Mouse (Mus musculus): ENCODE data around the gene Cfap97d1.
"Not testable (repeated sequence)": the region's sequence is repeated elsewhere in the genome, so short reads cannot be mapped to it uniquely, and the experiment has no call there.

Gene Cfap97d1

DNA sequence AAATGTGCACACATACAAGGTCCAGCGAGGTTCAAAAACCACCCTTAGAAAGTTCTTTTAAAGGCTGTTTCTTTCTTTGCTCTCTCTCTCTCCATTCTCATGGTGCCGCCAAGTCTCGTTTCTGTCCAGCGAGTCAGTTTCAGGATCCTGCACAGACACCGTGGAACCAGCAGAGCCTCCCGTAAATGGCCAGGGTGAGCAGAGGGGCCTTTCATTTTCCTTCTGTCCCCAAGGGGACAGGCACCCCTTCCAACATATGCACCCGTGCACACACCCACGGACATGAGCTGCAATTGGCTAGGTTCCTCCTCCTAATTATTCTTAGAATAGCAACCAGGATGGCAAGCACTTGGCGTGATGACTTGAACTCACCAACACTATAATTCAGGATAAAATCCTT lies 10.6 kb upstream of the Cfap97d1 start:
- no peak for DNase-seq (ENCODE audit: low read depth)

DNA sequence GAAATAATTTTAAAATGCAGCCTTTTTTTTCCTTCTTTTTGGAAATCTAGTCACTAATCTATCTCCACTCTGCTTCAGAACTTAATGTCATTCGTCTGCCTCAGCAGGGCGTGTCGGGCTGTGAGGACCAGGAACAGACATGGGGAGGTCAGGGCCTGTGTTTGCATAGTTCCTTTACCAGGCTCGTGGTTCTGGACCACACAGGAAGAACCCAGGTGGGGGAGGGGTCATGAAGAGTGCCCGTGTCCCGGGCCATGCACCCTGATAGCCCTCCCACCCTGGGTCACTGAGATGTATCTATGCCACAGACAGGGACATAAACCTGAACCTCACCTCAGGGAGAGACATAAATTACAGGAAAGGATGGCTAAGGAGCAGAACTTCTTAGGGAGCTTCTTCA lies 9.9 kb upstream of the Cfap97d1 start:
- DNase-seq (ENCODE audit: low read depth) = no peak

DNA sequence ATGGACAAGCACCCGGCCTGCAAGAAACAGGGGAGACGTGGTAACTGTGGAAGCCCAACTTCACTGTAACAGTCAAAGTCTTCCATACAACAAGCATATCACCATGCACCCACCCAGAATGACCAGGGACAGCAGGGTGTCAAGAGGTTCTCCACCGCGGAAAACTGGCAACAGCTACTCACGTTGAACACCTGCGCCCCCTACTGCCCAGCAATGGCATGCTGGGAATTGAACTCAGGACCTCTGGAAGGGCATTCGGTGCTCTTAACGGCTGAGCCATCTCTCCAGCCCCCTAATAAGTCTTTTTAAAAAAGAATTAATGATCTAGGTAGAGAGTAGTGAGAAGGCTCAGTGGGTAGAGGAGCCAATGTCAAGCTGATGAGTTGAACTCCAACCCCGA lies 9.2 kb upstream of the Cfap97d1 start:
- no peak for DNase-seq (ENCODE audit: low read depth)

DNA sequence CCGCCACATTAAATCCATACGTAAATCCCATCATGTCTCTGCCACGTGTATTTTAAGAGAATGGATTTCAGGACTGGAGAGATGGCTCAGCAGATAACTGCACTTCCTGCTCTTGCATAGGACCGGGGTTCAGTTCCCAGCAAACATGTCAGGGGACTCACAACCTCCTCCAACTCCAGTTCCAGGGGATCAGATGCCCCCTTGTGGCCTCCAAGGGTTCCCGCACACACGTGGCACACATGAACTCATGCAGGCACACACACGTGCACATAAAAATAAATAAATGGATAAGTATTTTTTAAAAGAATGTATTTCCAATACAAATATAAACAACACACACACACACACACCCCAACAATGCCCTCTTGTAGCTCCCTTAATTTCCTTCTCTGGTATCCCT lies 7.1 kb upstream of the Cfap97d1 start:
- no peak for DNase-seq (ENCODE audit: low read depth)

DNA sequence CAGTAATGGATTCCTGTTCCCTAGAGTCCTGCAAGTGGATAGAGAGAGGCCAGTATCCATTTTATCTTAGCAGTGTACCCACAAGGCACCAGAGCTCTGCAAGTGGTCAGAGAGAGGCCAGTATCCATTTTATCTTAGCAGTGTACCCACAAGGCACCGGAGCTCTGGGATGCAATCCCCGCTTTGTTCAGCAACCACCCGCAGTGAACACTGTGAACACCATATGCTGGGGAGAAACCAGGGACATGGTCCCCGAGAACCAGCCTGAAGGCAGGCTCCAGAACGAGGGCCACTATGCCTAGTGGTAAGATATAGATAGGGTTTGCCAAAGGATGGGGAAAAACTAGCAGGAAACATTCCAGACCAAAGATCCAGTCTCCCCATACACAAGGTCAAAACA lies 4.9 kb upstream of the Cfap97d1 start:
- no peak for DNase-seq (ENCODE audit: low read depth)

DNA sequence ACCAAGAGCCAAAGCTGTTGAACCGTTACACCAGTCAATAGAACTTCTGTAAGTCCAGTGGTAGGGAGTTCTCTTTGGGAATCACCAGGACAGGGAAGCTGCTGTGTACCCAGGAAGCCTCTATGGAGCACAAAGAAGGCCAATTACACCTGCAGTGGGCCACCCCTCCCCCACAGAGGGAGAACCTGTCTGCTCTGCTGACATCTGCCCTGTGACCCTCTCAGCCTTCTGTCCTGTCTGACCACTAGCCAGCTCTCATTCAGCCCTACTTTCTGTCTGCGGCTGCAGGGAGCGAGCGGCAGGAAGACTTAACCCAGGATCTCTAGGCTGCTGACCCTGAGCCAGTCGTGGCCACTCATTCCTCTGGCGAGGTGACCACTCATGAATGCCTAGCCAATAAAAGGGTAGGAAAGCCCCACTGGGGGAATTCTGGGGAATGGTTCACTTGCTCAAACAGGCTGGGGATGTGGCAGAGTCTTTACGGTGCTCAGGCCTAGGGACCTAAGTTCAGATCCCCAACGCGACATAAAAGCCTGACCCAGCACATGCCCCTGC lies 3.4 kb upstream of the Cfap97d1 start:
- DNase-seq (ENCODE audit: low read depth) = no peak

DNA sequence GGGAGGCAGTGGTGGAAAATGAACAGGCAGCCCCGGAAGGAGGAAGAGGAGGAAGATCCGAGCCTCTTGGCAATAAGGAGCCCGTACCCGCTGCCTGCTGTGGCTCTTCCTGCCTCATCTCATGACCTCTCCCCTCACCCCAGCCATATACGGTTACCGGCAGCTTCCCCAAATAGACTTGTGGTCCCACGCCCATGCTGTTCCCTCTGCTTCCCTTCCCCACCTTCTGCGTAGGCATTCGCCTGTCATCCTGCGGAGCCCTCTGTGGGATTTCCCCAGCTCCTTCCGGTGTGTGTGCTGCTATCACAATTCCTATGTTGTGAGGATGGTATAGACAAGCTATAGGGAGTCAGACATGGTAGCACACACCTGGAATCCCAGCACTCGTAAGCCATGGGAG lies 2.2 kb upstream of the Cfap97d1 start:
- no peak for DNase-seq (ENCODE audit: low read depth)

DNA sequence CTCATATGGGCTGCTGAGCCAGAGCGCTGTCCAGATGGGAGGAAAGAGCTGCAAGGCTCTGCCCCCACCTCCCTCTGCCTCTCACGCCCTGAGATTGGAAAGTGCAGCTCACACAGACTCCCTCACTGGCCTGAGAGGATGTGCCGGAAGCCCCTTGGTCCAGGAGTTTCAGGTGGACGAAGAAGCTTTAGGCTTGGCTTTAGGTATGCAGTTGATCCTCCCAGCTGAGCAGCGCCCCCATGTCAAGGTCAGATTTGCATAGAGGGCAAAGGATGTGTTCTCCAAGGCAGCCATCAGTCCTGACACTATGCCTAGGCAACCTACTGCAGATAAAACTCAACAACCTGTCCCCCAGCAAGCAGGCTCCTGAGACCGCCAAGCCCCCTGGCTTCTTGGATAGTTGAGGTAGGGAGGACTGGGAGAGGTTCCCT lies 1.1 kb upstream of the Cfap97d1 start:
- DNase-seq (ENCODE audit: low read depth) = no peak

DNA sequence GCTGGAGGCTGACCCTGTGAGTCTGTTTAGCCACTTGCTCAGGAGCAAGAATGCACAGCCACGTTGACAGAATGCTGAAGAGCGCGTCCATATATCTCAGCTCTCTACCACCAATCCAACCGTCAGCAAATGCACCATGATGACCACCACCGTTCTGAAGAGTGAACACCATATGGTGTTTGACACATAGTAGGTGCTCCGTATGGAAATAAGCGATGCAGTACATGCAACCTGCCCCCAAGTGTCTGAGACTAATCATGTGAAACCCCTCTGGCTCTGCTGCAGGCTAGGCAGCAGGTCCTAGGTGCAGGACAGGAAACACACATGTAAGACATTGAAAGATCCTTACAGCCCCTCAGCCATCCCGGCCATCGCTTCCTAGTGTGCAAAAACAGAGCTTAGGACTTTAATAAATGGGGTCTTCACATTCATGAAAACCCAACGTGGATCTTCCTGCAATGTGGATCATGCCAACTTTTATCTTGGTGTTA lies 603 bp upstream of the Cfap97d1 start:
- DNase-seq (ENCODE audit: low read depth) = no peak

DNA sequence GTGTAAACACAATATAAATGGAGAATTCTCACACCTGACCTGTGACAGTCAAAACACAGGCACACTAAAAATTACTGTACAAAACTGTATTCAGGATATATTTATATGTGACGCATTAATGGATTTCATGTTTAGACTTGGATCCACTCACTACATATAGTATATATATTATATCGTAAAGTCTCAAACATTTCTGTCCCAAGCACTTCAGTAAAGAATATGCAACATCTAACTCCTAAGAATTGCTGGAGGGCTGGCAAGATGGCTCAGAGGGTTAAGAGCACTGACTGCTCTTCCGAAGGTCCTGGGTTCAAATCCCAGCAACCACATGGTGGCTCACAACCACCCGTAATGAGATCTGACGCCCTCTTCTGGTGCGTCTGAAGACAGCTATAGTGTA lies 1.4 kb downstream of the Cfap97d1 start:
- not testable (repeated sequence) for DNase-seq (ENCODE audit: low read depth)

DNA sequence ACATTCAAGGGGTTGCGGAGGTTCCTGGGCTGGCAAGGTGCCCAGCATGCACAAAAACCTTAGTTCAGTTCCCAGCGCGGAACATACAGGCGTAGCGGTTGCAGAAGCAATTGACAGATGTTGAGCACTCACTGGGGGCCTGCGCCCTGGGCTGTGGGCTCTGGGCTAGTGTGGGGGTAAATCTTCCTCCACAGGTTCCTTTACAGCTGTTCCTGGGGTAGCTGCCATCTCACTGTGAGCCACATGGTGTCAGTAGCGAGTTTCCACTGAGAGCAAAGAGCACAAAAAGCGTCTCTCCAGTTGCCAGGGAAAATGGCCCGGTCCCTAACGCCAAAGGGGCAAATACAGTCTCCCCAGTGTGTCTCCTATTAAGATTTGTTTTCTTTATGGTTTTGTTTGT lies 1.9 kb downstream of the Cfap97d1 start:
- DNase-seq (ENCODE audit: low read depth) = peak; percentile 53

DNA sequence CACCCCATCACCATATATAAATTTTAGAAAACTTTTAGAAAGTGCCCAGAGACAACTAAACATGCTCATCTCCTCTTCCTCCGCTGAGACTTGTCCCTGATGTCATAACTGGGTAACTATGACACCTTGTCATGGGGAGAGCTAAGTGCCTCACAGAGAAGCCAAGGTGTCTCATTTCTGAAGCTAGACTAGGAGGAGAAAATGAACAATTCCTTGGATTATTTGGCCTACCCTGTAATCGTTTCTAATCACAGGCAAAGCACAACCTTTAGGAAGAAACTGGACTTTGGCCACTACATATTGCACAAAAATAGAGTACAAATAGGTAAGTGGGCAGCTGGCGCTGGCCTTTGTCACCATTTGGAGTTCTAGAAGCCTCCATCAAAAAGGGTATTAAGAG lies 2.8 kb downstream of the Cfap97d1 start, which contains the start of gene Dusp3:
Gene Dusp3, minus strand, starts transcription at position 101 of the 400 bp plus-strand sequence.
- DNase-seq (ENCODE audit: low read depth) = no peak

DNA sequence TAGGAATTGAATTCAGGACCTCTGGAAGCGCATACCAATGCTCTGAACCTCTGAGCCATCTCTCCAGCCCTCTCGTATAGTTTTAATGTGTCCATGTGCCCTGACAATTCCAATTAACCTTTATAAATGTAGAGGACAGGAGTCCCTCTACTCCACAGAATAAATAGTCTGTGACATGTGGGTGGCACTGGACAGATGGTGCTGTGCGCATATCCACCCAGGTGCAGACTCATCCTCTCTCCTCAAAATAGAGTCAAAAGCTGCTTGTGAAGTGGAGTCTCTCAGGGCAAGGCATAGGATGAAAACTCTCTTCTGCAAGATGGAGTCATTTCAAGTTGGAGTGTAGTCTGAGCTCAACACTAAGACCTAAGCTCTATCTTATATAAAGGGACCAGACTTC lies 6.2 kb downstream of the Cfap97d1 start:
- DNase-seq (ENCODE audit: low read depth) = no peak

DNA sequence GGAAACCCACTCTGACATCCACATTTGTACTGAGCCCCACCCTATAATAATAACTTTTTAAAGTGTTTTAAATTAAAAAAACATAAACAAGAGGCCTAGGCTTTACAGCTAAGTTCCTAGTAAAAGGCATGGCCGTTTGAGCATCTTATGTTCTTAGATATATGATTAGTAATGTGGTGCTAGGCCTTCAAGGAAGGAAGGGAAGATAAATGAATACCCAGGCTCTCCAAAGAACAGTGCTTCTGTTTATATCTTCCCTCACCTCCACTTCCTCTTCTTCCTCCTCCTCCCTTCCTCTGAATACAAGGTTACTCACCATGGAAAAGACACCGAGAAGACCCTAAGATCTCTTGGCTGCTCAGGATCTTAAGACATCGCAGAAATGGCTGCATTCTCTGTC lies 7.7 kb downstream of the Cfap97d1 start:
- no peak for DNase-seq (ENCODE audit: low read depth)

DNA sequence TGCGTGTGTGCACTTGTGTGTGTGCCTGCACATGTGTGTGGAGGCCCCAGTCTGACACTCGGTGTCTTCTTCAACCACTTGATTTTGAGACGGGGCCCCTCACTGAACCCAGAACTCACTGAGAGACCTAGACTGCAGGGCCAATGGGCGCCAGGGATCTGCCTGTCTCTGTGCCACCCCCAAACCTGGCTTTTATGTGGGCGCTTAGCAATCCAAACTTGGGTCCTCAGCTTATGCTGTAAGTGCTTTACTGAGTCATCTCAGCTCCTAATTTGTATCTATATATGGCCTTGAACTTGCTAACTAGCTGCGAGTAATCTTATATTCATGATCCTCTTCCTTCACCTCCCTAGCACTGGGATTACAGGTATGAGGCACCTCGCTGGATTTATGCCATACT lies 8.3 kb downstream of the Cfap97d1 start:
- no peak for DNase-seq (ENCODE audit: low read depth)

DNA sequence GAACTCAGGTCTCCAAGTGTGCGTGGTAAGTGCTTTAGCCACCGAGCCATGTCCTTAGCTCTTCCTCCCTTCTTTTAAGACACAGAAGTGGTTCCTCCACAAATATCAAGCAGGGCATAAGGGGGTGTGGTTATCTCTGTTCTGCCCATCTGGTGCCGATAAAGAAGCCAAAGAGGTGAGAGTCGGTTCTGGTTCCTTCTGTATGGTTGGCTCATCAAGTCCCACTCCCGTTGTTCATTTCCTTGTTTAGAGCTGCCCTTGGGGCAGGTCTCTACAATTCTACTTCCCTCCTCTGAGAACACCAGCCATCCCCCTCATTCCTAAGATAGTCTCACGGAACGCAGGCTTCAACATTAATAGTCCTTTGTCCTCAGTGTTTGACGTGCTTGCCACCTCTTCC lies 10.0 kb downstream of the Cfap97d1 start:
- no peak for DNase-seq (ENCODE audit: low read depth)

DNA sequence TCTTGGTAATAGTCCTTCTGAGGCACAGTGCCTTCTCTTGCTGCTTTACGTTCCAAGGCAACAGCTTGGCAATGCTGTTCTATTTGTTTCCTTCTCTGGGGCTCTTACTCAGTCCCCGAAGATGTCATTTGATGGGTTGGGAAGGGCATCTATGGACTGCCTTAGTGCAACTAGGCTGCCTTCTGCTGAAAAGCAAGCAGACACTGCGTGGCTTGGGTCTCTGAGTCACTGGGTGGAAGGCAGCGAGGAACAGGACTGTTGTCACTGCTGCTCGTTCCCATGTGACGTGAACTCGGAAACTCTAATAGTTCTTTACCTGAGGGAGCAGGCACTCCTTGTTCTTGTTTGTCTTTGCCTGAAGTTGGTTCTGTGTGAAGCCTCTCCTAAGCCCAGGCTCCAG lies 11.9 kb downstream of the Cfap97d1 start:
- DNase-seq (ENCODE audit: low read depth) = no peak

DNA sequence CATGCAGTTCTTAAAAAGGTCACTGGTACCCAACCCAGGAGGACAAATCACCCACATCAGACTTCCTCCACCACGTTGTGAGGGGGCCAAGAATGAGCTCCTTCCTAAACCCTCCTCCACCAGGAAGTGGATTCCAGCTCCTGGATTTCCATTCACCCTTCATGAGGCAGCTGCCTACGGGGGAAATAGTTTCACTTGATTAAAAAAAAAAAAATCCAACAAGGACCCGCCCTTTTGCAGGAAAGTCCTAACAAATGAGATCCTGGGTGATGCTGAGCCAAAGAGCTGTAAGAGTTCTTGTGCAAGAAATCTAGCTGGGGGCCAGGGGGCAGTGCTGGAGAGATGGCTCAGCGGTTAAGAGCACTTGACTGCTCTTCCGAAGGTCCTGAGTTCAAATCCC lies 14.2 kb downstream of the Cfap97d1 start:
- no peak for DNase-seq (ENCODE audit: low read depth)

DNA sequence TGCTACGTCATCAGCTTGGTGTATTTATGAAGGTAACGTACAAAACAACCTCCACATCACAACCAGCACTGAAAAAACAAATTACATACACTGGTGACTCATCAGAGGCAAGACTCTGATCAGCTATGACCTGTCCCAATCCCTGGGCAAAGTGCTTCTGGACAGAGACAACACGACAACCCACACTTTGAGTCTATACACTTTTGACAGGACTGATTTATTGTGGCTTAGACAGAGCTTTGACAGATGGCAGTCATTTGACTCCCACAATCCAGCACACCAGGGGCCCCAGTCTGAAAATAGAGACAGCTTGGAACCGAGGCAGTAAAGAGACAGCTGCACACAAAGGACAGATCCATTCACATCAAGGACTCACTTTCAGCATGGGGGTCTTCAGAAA lies 15.4 kb downstream of the Cfap97d1 start:
- no peak for DNase-seq (ENCODE audit: low read depth)

DNA sequence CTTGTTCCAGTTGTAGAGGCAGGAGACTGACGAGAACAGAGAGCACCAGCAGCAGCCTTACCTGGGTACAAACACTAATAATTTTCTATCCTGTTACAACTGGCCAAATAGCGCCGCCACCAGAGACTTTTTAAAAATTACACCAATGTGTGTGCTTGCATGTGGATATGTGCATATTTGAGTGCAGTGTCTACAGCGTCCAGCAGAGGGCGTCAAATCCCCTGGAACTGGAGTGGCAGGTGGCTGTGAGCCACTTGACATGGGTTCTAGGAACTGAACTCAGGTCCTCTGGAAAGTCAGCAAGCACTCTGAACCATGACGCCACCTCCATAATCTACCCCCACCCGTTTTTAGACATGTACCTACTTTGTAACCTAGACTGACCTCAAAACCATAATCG lies 20.2 kb downstream of the Cfap97d1 start:
- no peak for DNase-seq (ENCODE audit: low read depth)

DNA sequence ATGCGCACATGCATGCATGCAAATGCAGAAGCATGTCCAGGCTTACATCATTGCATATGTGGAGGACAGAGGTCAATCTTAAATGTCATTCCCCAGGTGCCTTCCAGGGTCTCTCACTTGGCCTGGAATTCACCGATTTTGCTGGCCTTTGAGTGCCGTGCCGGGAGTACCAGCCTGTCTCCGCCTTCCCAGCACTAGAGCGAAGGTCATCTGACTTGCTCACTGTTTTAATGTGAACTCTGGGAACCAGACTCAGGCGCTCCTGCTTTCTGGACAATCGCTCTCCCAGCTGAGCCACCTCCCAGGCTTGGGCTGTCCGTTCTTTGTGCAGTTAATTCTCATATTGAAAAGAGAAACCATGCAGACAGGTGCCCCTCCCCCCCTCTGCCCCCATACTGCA lies 22.2 kb downstream of the Cfap97d1 start:
- no peak for DNase-seq (ENCODE audit: low read depth)

DNA sequence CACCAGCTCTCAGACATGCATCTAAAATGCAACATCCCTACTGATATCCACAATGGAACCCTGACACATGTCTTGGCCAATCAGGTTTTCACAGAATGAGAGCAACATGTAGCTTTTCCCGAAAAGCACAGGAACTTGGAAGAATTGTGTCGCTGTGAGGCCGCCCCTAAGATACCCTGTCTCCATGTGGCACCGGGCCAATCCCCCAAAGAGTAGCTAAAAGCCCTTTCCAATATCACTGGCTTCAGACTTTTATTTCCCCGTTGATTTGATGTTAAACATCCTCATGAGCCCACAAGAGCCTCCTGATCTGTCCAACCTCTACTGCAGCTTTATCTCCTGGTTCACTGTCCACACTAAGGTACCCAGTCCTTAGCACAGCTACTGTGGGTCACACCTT lies 22.6 kb downstream of the Cfap97d1 start:
- no peak for DNase-seq (ENCODE audit: low read depth)

DNA sequence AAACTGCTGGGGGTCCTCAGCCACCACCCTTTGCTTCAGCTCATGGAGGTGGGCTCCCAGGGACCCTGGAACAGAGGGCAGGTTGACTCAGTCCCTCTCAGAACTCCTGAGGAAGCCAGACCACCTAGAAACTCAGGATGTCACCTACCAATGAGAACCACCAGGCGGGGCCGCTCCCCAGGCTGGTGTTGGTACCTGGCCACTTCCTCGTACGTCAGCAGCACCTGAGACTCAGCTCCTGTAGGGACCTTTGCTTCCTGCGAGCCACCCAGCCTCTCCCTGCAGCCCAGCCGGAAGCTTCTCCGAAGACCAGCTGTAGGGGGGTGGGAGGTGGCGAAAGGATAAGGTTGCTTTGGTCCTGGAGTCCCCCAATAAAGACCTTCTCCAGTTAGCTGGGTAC lies 24.3 kb downstream of the Cfap97d1 start:
- DNase-seq (ENCODE audit: low read depth) = no peak

DNA sequence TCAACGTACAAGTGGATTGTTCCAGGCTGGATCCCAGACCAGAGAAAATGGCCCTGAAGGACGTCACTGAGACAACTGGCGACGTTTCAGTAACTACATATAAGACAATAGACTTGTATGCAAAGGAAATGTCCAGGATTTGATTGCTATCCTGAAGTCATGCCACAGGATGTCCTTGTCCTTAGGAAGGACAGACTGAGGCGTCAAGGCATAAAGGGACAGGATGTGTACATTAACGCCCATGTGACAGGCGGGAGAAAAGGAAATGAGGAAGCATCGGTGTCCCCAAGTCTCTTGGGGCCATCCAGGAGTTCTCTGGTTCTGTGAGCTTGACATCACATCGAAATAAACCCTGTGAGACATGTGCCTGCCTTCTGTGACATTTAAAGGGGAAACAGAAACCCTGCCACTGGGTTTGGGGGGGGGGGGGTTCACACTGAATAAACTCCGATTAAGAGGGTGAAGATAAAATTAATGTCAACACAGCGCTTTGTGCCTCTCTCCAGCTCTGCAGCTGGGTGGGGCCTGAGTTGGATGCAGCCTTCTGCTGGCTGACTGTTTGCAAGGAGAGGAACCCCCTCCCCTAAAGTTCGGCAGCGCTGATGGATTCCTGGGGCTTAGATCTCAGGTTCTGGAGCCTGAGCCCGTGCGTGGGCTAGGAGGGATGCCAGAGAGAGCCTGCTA lies 25.0 kb downstream of the Cfap97d1 start:
- no peak for DNase-seq (ENCODE audit: low read depth)
